Mouse (Mus musculus): Measurements from ENCODE around the gene Uvssa.

Gene Uvssa

GRCm38 (mm10) chr5:33372331-33373038 lies 5.9 kb upstream of the Uvssa start:
- DNase-seq: no peak

GRCm38 (mm10) chr5:33377176-33377575 lies 1.2 kb upstream of the Uvssa start:
- DNase-seq: peak; percentile 17

- peak; percentile 70 for DNase-seq
These were observed 498 bp upstream of the Uvssa start for GRCm38 (mm10) chr5:33377801-33378301.

GRCm38 (mm10) chr5:33387550-33387949 lies 9.2 kb downstream of the Uvssa start:
- no peak for DNase-seq

GRCm38 (mm10) chr5:33393803-33394202 lies 15.5 kb downstream of the Uvssa start:
- DNase-seq: peak; percentile 87

- DNase-seq: no peak
These were observed 17.3 kb downstream of the Uvssa start for GRCm38 (mm10) chr5:33395693-33396092.

- DNase-seq: no peak
These were observed 18.5 kb downstream of the Uvssa start for GRCm38 (mm10) chr5:33396828-33397227.

GRCm38 (mm10) chr5:33400819-33401218 lies 22.5 kb downstream of the Uvssa start:
- no peak for DNase-seq

- DNase-seq: no peak
These were observed 42.0 kb downstream of the Uvssa start for GRCm38 (mm10) chr5:33420313-33420712.

GRCm38 (mm10) chr5:33427461-33427860 lies 49.1 kb downstream of the Uvssa start:
- DNase-seq: no peak

- no peak for DNase-seq
These were observed 51.8 kb downstream of the Uvssa start for GRCm38 (mm10) chr5:33430106-33430505.

GRCm38 (mm10) chr5:33430511-33431172 lies 52.3 kb downstream of the Uvssa start:
- no peak for DNase-seq

GRCm38 (mm10) chr5:33431173-33432005 lies 53.0 kb downstream of the Uvssa start:
- DNase-seq: no peak

- DNase-seq: no peak
These were observed 53.9 kb downstream of the Uvssa start for GRCm38 (mm10) chr5:33432057-33432935.

- DNase-seq: peak; percentile 29
These were observed 55.1 kb downstream of the Uvssa start, which contains the start of gene Nkx1-1 for GRCm38 (mm10) chr5:33433201-33434138. Gene Nkx1-1, minus strand, starts transcription at chr5:33433976.

- DNase-seq: peak; percentile 22
These were observed 55.9 kb downstream of the Uvssa start for GRCm38 (mm10) chr5:33434141-33434780.

- no peak for DNase-seq
These were observed 56.8 kb downstream of the Uvssa start for GRCm38 (mm10) chr5:33435151-33435550.

GRCm38 (mm10) chr5:33435941-33436340 lies 57.6 kb downstream of the Uvssa start:
- DNase-seq: peak; percentile 52

GRCm38 (mm10) chr5:33438214-33438613 lies 59.9 kb downstream of the Uvssa start:
- DNase-seq: peak; percentile 95

- peak; percentile 86 for DNase-seq
These were observed 64.8 kb downstream of the Uvssa start for GRCm38 (mm10) chr5:33442927-33443710.
